Mouse (Mus musculus) cortical plate, adult 2 months (tissue): ENCODE data around the gene Ttc38.

Source experiments
- CTCF ChIP-seq: fragments of 200-500 bp; IDR thresholded peaks from 2 replicates; pipeline ENCODE4 v1.5.1; 2011; ENCODE audit warnings: mild to moderate bottlenecking, control low read depth, low read length; ENCODE audit not compliant: insufficient read depth; ENCODE audit errors: extremely low read depth
- POLR2A ChIP-seq: fragments of 200-500 bp; IDR thresholded peaks from 2 replicates; pipeline ENCODE4 v1.6.1; 2011; ENCODE audit warnings: mild to moderate bottlenecking, low read length, control low read depth; ENCODE audit not compliant: insufficient read depth; ENCODE audit errors: extremely low read depth

DNA sequence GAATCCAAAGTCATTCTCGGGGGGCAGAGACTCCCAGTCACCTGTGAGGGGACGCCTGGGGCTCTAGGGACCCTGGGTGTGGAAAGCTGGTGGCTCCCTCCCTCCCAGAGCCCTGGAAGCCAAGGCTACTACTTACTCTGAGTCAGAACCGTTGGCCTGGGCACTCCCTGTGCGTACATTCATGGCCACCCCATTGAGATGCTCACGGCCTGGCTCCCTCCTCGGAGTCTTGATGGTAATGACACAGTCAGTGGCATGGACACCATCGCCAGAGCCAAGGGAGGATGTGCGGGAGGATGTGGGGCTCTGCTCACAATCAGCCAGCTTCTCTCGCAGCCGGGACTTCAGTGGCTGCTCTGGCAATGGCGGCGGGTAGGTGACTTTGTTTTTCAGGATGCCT is 68.7 kb downstream of the Ttc38 start:
- TF ChIP-seq POLR2A (no peak), CTCF (no peak)
